Mouse (Mus musculus): ENCODE measurements at regions not wholly inside any gene's neighbourhood (a gene's known extent, or its start where the extent isn't known, plus 50 kb on each side); places are given as distances from the start of the nearest gene placed in this dataset.

DNA sequence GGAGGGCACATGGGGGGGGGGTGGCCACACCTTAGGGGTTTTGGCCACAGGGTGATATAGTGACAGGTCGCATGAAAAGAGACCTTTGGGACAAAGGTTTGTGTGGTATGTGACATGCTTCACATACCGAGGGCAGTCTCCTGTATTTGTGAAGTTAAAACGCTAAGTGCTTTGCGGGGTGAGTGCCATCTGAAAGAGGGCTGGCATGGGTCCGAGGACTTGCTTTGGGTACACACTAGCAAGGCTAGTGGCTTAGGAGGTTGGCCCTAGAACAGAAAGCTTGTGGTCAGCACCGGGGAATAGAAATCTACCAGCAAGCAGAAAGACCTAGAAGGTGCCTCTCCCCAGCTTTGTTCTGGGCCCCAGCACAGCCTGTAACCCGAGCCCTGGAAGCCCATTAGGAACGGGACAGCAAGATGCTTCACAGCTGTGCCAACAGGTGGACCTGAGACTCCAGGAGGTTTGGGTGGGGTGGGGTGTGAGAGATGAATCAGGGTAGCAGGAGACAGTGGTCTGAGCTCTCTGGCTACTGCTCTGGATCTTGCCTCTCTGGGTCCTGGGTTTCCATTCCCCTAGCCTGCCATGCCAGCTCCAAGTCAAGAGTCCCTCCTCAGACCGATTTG lies 107.0 kb upstream of the Irx3 start:
- ATAC-seq (replicated peaks), result no peak
- H3K27me3 ChIP-seq (replicated peaks), result no peaks in the 10 kb centered on the region
- H3K4me1 ChIP-seq, result no peaks in the 10 kb centered on the region
- H3K9me3 ChIP-seq, result no peaks in the 10 kb centered on the region
- H3K36me3 ChIP-seq (replicated peaks), result no peaks in the 10 kb centered on the region
- no peak overlapping the region for H3K9ac ChIP-seq
- no peak overlapping the region for H3K4me3 ChIP-seq
- 80% methylated on average over 9 of the region's 9 CpGs for WGBS
- no peak overlapping the region for H3K4me2 ChIP-seq
- H3K27ac ChIP-seq, result no peak overlapping the region

- H3K27ac ChIP-seq, result no peak overlapping the region
- H3K4me2 ChIP-seq, result no peak overlapping the region
- H3K4me3 ChIP-seq, result no peak overlapping the region
- H3K27me3 ChIP-seq (replicated peaks), result no peaks in the 10 kb centered on the region
- H3K4me1 ChIP-seq, result no peaks in the 10 kb centered on the region
- no peak overlapping the region for H3K9ac ChIP-seq
- ATAC-seq (replicated peaks), result no peak
- WGBS, result 88% methylated on average over 8 of the region's 8 CpGs
- H3K9me3 ChIP-seq, result no peaks in the 10 kb centered on the region
- H3K36me3 ChIP-seq (replicated peaks), result no peaks in the 10 kb centered on the region
These were observed 105.3 kb upstream of the Irx3 start for GRCm38 (mm10) chr8:91907178-91907577.

- H3K9me3 ChIP-seq, result no peaks in the 10 kb centered on the region
- no peak overlapping the region for H3K4me3 ChIP-seq
- WGBS, result 79% methylated on average over 10 of the region's 10 CpGs
- H3K27ac ChIP-seq, result no peak overlapping the region
- no peaks in the 10 kb centered on the region for H3K36me3 ChIP-seq (replicated peaks)
- no peak overlapping the region for H3K4me2 ChIP-seq
- 0 out of 2 replicates have a peak, but pooled peaks cover 5% of the 10 kb centered on the region for H3K27me3 ChIP-seq (replicated peaks)
- H3K9ac ChIP-seq, result no peak overlapping the region
- no peak for ATAC-seq (replicated peaks)
- no peaks in the 10 kb centered on the region for H3K4me1 ChIP-seq
These were observed 99.8 kb upstream of the Irx3 start for GRCm38 (mm10) chr8:91901525-91902281.

GRCm38 (mm10) chr8:91899747-91900146 lies 97.9 kb upstream of the Irx3 start:
- Histone ChIP-seq H3K4me3 (no peak overlapping the region), H3K4me2 (no peak overlapping the region), H3K27ac (no peak overlapping the region), H3K4me1 (no peaks in the 10 kb centered on the region), H3K9ac (no peak overlapping the region), H3K9me3 (no peaks in the 10 kb centered on the region), H3K36me3 (replicated peaks) (no peaks in the 10 kb centered on the region), H3K27me3 (replicated peaks) (0 out of 2 replicates have a peak, but pooled peaks cover 5% of the 10 kb centered on the region)
- no peak for ATAC-seq (replicated peaks)
- 84% methylated on average over 7 of the region's 7 CpGs for WGBS

- Histone ChIP-seq H3K4me1 (no peaks in the 10 kb centered on the region), H3K9ac (no peak overlapping the region), H3K27ac (no peak overlapping the region), H3K4me3 (no peak overlapping the region), H3K4me2 (no peak overlapping the region), H3K36me3 (replicated peaks) (no peaks in the 10 kb centered on the region), H3K27me3 (replicated peaks) (0 out of 2 replicates have a peak, but pooled peaks cover 5% of the 10 kb centered on the region), H3K9me3 (no peaks in the 10 kb centered on the region)
- ATAC-seq (replicated peaks), result no peak
- WGBS, result 79% methylated on average over 7 of the region's 7 CpGs
These were observed 95.5 kb upstream of the Irx3 start for GRCm38 (mm10) chr8:91897381-91897780.

- no peaks in the 10 kb centered on the region for H3K9me3 ChIP-seq
- H3K9ac ChIP-seq, result no peak overlapping the region
- H3K27ac ChIP-seq, result no peak overlapping the region
- H3K36me3 ChIP-seq (replicated peaks), result no peaks in the 10 kb centered on the region
- WGBS, result 63% methylated on average over 6 of the region's 6 CpGs
- ATAC-seq (replicated peaks), result no peak
- no peak overlapping the region for H3K4me3 ChIP-seq
- 0 out of 2 replicates have a peak, but pooled peaks cover 5% of the 10 kb centered on the region for H3K27me3 ChIP-seq (replicated peaks)
- H3K4me1 ChIP-seq, result no peaks in the 10 kb centered on the region
- no peak overlapping the region for H3K4me2 ChIP-seq
These were observed 94.1 kb upstream of the Irx3 start for GRCm38 (mm10) chr8:91895987-91896386.

- Histone ChIP-seq H3K27ac (no peak overlapping the region), H3K27me3 (replicated peaks) (no peaks in the 10 kb centered on the region), H3K4me2 (no peak overlapping the region), H3K9me3 (no peaks in the 10 kb centered on the region), H3K4me1 (no peaks in the 10 kb centered on the region), H3K36me3 (replicated peaks) (no peaks in the 10 kb centered on the region), H3K4me3 (no peak overlapping the region), H3K9ac (no peak overlapping the region)
- WGBS, result 87% methylated on average over 2 of the region's 2 CpGs
- no peak for ATAC-seq (replicated peaks)
These were observed 83.0 kb upstream of the Irx3 start for GRCm38 (mm10) chr8:91884862-91885261.

DNA sequence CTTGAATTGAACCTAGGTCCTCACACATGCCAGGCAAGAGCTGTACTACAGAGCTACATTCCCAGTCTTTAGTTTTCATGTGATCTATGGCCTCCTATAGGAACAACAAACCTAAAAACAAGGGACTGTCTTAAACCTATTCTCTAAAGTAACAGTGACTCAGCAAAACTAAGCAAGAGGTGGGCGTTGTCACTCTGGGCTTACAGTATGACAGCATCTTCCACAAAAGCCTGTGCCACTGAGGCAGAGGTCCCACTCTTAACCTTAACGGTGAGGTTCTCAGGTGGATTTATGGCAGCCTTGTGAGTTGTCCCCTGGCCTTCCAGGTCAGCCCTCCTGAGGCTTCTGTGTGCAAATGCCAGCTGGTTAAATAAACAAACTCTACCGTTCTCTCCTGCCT lies 82.5 kb upstream of the Irx3 start:
- no peaks in the 10 kb centered on the region for H3K9me3 ChIP-seq
- no peak overlapping the region for H3K4me3 ChIP-seq
- H3K36me3 ChIP-seq (replicated peaks), result no peaks in the 10 kb centered on the region
- no peak for ATAC-seq (replicated peaks)
- H3K27me3 ChIP-seq (replicated peaks), result no peaks in the 10 kb centered on the region
- H3K4me2 ChIP-seq, result no peak overlapping the region
- H3K4me1 ChIP-seq, result no peaks in the 10 kb centered on the region
- no peak overlapping the region for H3K27ac ChIP-seq
- 78% methylated on average over 3 of the region's 3 CpGs for WGBS
- no peak overlapping the region for H3K9ac ChIP-seq

GRCm38 (mm10) chr8:91883012-91883411 lies 81.1 kb upstream of the Irx3 start:
- WGBS, result 76% methylated on average over 4 of the region's 4 CpGs
- Histone ChIP-seq H3K9ac (no peak overlapping the region), H3K4me2 (no peak overlapping the region), H3K27ac (no peak overlapping the region), H3K4me1 (no peaks in the 10 kb centered on the region), H3K4me3 (no peak overlapping the region), H3K36me3 (replicated peaks) (no peaks in the 10 kb centered on the region), H3K27me3 (replicated peaks) (no peaks in the 10 kb centered on the region), H3K9me3 (no peaks in the 10 kb centered on the region)
- ATAC-seq (replicated peaks), result no peak

DNA sequence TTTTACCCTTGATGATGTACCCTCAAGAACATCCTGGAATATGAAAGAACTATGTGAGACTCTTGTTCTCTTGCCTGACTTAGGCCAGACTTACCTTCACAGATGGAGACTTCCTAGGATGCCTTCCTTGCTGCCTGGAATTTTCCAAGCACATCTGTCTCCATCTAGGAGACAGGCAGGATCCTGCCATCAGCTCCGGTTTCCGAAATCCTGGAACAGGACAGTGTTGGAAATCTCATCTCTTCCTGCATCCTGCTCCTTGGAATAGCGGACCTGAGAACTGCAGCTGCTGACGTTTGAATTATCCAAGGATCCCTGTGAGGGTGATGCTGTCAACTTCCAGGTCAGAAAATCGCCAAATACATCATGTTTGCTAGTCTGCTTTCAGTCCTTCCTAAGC lies 77.0 kb upstream of the Irx3 start:
- Histone ChIP-seq H3K9me3 (no peaks in the 10 kb centered on the region), H3K27ac (no peak overlapping the region), H3K4me1 (peaks cover 3% of the 10 kb centered on the region; the same call in 1 of the 2 replicates), H3K9ac (no peak overlapping the region), H3K4me2 (no peak overlapping the region), H3K4me3 (no peak overlapping the region), H3K27me3 (replicated peaks) (peaks cover 12% of the 10 kb centered on the region), H3K36me3 (replicated peaks) (no peaks in the 10 kb centered on the region)
- 90% methylated on average over 5 of the region's 5 CpGs for WGBS
- no peak for ATAC-seq (replicated peaks)

DNA sequence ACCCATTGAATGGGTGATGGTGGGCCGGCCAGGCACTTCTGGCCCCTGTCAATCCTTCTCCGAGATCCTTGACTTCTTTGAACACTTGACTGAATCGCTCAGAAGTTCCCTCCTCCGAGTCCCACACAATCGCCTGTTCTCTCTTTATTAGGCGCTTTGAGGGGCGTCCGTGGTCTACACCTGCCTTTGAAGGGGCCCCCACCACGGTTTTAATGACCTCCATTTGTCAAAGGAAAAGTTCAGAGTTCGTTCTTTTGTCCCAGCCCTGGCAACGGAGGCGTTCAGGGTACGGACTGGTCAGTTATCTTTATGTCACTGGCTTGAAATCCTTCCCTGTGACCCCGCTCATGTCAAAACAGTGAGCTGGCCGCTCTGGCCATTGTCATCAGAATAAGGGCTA lies 74.3 kb upstream of the Irx3 start:
- ATAC-seq (replicated peaks), result no peak
- no peaks in the 10 kb centered on the region for H3K9me3 ChIP-seq
- H3K27ac ChIP-seq, result no peak overlapping the region
- WGBS, result 18% methylated on average over 15 of the region's 15 CpGs
- peaks cover 12% of the 10 kb centered on the region for H3K27me3 ChIP-seq (replicated peaks)
- peaks cover 13% of the 10 kb centered on the region for H3K4me1 ChIP-seq
- no peak overlapping the region for H3K4me3 ChIP-seq
- H3K4me2 ChIP-seq, result no peak overlapping the region
- H3K36me3 ChIP-seq (replicated peaks), result no peaks in the 10 kb centered on the region
- no peak overlapping the region for H3K9ac ChIP-seq

GRCm38 (mm10) chr8:91873232-91873631 lies 71.4 kb upstream of the Irx3 start:
- Histone ChIP-seq H3K36me3 (replicated peaks) (no peaks in the 10 kb centered on the region), H3K27ac (no peak overlapping the region), H3K4me1 (peaks cover 13% of the 10 kb centered on the region), H3K9me3 (no peaks in the 10 kb centered on the region), H3K4me2 (no peak overlapping the region), H3K4me3 (no peak overlapping the region), H3K9ac (no peak overlapping the region), H3K27me3 (replicated peaks) (peaks cover 16% of the 10 kb centered on the region)
- 58% methylated on average over 5 of the region's 5 CpGs for WGBS
- ATAC-seq (replicated peaks), result no peak

Data from midbrain, embryonic 15.5 days (tissue).